Mouse (Mus musculus): Measurements from ENCODE around the gene Uaca.

The Uaca gene

GRCm38 (mm10) chr9:60794210-60794840, at the start of gene Uaca:
Uaca (plus strand) TSS chr9:60794542.
- DNase-seq (ENCODE audit: low read depth, low spot score) = peak; percentile 96

- no peak for DNase-seq (ENCODE audit: low read depth, low spot score)
Measured at GRCm38 (mm10) chr9:60744971-60745370, 49.4 kb upstream of the Uaca start.

DNA sequence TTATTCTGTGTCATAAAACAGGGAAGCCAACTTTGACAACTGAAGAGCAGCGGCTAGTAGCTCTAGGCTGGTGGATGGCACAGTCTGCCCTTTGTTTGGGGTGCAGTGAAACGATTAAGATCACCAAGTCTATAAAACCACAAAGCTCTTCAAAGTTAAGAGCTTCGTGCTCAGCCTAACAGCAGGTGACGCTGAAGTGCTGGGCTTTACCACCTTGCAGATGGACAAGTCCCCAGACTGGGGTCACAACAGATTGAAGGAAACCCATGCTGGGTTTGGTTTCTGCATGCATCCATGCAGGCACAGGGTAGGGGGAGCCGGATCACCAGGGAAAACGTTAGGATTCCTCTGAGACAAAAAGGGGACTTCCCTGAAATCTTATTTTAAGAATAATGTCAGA, 47.8 kb upstream of the Uaca start:
- DNase-seq (ENCODE audit: low read depth, low spot score) = no peak

DNA sequence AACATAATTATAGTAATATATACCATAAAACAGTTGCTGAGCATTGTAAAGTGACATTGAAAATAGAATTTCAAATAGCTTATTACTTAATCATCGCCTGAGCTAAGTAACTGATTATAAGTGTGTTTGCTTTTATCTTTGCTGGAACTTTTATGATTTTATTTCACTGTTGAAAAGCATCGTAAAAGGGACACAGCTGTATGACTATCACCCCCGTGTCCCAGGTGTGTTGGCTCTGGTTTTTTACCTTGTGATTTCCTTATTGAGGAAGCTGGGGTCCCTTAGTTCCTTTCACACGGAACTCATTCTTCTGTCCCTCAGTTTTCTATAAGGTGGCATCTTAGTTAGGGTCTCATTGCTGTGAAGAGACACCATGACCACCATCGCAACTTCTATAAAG, 46.7 kb upstream of the Uaca start:
- DNase-seq (ENCODE audit: low read depth, low spot score) = no peak

GRCm38 (mm10) chr9:60748191-60748590, 46.2 kb upstream of the Uaca start:
- no peak for DNase-seq (ENCODE audit: low read depth, low spot score)

GRCm38 (mm10) chr9:60749105-60749504, 45.2 kb upstream of the Uaca start:
- no peak for DNase-seq (ENCODE audit: low read depth, low spot score)

DNA sequence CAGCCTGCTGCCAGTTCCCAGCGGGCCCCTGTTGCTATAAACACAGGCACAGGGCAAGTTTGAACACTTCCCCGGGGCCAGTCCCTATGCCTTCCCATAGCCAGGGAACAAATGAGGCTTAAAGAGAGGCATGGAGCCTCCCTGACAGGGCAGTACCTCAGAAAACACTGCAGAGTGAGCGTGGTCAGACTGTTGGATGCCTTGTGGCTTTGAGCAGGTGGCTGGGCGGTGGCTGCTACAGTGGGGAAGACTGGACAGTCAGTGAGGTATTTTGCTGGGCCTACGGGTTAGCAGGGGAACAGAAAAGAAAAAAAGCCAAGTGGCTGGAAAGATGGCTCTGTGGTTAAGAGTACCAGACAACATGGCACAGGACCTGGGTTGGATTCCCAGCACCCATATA, 43.2 kb upstream of the Uaca start:
- DNase-seq (ENCODE audit: low read depth, low spot score) = no peak

GRCm38 (mm10) chr9:60751971-60752370, 42.4 kb upstream of the Uaca start:
- no peak for DNase-seq (ENCODE audit: low read depth, low spot score)

GRCm38 (mm10) chr9:60752636-60753035, 41.7 kb upstream of the Uaca start:
- DNase-seq (ENCODE audit: low read depth, low spot score) = no peak

GRCm38 (mm10) chr9:60756258-60756657, 38.1 kb upstream of the Uaca start:
- DNase-seq (ENCODE audit: low read depth, low spot score) = peak; percentile 65

GRCm38 (mm10) chr9:60756866-60757740, 37.2 kb upstream of the Uaca start:
- DNase-seq (ENCODE audit: low read depth, low spot score) = no peak

- no peak for DNase-seq (ENCODE audit: low read depth, low spot score)
Measured at GRCm38 (mm10) chr9:60757817-60758216, 36.5 kb upstream of the Uaca start.

GRCm38 (mm10) chr9:60759436-60760007, 34.8 kb upstream of the Uaca start:
- no peak for DNase-seq (ENCODE audit: low read depth, low spot score)

DNA sequence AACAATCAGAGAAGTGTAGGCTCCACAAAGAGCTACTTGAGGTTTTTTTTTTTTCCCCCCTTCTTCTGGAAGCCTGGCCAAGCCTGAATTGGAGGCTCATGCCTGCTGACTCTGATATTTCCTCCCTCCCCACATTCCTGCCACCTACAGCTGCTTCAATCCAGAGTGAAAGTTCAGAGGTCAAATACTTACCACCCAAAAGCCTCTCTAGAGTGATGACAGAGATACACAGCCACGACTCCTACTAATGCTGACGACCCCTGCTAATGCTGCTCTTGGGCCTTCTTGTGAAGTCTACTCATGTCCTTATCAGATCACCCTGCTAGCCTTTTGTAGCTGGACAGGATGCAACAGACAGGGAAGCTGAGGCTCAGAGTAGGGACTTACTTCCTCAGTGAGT, 29.2 kb upstream of the Uaca start:
- DNase-seq (ENCODE audit: low read depth, low spot score) = no peak

- DNase-seq (ENCODE audit: low read depth, low spot score) = no peak
Measured at GRCm38 (mm10) chr9:60768393-60768792, 25.9 kb upstream of the Uaca start.

DNA sequence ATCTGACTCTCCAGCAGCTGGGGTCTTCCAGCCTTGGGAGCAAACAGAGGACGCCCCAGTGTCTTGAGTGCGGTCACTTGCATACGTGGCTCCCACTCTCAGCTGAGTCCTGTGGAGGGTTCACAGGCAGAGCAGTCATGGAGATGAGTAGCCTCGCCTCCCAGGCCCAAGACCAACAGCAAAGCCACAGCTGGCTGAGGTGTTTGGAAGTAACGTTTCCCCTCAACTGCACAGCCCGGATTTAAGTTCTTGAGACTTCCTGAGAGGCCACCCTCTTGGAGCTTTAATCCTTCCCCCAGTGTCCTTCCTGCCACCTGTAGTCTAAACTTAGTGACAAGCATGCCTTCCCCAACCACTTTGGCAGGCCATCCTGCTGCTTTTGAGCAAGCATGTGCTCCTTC, 24.6 kb upstream of the Uaca start:
- no peak for DNase-seq (ENCODE audit: low read depth, low spot score)

- no peak for DNase-seq (ENCODE audit: low read depth, low spot score)
Measured at GRCm38 (mm10) chr9:60773713-60774112, 20.6 kb upstream of the Uaca start.

GRCm38 (mm10) chr9:60776899-60777298, 17.4 kb upstream of the Uaca start:
- no peak for DNase-seq (ENCODE audit: low read depth, low spot score)

DNA sequence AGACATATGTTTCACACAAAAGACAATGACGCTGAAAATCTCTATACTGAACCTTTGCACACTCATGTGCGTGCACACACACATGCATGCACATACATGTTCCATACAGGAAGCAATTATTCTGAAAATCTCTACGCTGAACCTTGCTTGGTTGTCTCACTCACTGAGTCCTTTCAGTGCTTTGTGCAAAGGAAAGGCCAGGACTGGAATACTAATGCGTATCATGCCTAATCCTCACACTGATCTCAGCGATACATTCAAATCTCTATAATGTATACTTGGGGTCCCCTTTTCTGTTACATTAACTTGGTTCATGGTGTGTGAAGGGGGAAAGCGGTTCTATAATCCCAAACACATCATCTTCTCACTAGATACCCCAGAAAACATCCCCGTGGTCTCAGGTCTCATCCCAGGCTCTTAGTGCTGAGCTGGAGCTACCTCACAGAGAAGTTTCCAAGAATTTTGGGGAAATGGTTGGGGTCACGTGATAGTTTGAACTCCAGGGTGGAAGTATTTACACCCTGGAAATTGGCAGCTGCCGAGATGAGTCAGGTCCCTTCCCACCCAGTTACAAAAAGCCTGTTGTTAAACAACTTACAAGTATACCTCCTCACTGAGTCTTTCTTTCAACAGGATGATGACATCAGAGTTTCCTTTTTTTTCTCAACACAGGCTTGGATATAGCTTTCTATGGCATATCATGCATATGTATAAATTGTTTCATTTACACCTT, 12.1 kb upstream of the Uaca start:
- no peak for DNase-seq (ENCODE audit: low read depth, low spot score)

DNA sequence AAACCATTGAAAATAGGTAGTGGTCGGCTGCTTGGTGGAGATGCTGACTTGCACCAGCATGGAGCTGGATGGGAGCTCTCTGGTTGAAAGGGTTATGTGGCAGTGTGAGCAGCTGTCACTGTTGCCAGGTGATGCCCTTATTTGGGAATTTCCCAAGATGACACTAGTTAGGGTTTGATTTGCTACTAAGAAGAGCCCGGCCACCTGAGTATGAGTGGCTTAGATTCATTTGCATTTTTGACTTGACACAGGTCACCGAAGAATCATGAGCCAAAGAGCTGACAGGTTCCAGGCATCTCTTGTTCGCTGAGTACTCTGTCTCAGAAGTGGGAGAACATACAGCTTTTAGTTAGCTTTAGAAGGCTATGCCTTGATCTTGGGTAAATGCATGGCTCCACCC, 9.3 kb upstream of the Uaca start:
- DNase-seq (ENCODE audit: low read depth, low spot score) = no peak

GRCm38 (mm10) chr9:60787517-60788110, 6.7 kb upstream of the Uaca start:
- no peak for DNase-seq (ENCODE audit: low read depth, low spot score)

DNA sequence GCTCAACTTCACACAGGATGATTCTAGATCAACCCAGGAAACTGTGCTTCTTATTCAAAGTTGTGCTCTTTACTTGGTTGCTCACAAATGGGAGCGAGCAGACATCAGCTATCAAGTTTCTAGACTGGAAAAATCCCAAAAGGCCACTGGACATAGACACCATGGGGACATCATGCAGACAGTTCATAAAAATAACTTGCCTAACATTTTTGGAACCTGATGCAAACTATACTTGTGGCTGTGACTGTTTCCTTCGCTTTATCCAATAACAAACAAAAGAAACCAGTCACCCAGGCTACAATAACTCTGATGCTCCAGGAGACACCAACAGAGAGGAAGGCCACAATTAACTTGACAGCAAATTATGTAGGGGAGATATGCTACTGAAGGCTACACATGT, 4.1 kb upstream of the Uaca start:
- no peak for DNase-seq (ENCODE audit: low read depth, low spot score)
